Mouse (Mus musculus): ENCODE data around the gene Zscan4f.
"Not testable (repeated sequence)": the region's sequence is repeated elsewhere in the genome, so short reads cannot be mapped to it uniquely, and the experiment has no call there.

The Zscan4f gene

GRCm38 (mm10) chr7:11397615-11398014 lies at the start of gene Zscan4f:
Gene Zscan4f (plus strand): TSS chr7:11397915.
- not testable (repeated sequence) for DNase-seq

DNA sequence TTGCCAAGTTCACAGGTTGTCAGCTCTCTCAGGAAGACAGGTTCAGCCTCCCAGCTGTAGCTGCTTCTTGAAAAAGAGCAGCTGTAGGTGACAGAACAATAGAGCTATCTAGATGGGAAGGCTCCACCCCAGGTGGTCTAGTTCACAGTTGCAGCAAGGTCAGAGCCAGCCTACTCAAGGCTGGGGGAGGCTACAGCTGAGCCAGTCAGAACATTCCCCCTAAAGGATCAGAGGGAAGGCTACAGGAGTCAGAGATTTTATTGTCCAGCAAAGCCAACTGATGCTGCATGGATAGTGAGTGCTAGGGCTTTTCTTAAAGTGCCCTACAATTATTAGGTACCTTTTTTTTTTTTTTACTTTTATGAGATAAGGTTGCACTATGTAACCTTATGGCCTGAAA lies 13.1 kb upstream of the Zscan4f start:
- DNase-seq = not testable (repeated sequence)

All from cerebellum, adult 9-11 months (tissue).